Mouse (Mus musculus): ENCODE measurements at regions not wholly inside any gene's neighbourhood (a gene's known extent, or its start where the extent isn't known, plus 50 kb on each side); places are given as distances from the start of the nearest gene placed in this dataset.

DNA sequence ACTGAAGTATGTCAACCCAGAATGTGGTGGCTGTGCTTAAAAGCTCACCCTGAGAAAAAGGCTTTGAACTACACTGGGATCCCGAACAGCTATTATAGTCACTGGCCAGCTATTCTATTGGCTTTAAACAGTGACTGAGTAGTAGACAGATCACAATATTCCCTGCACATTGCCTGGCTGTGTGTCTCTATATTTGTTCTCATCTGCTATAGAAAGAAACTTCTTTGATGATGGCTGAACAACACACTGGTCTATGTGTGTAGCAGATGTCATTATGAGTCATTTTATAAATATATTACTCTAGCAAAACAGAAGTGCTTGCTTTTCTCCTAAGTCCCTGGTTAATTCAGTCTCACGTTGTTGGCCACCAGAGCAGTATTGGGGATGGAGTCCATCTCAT is 152.1 kb upstream of the Slco6d1 start:
- no peak for TF ChIP-seq CHD2 (IDR thresholded peaks at IDR 0.05; ENCODE audit: low read length)
- TF ChIP-seq CTCF (conservative IDR thresholded peaks at IDR 0.05 in 1 of 2, IDR thresholded peaks at IDR 0.05 in 1 of 2; ENCODE audit: low read depth in 2 of 2, low read length in 2 of 2): no peak
- no peak for TF ChIP-seq POLR2A (IDR thresholded peaks at IDR 0.05; ENCODE audit: low read depth, low read length)
- TF ChIP-seq IRF4 (IDR thresholded peaks at IDR 0.05; ENCODE audit: low read depth, low read length): no peak
- no peak for TF ChIP-seq USF1 (IDR thresholded peaks at IDR 0.05; ENCODE audit: low read depth, low read length)
- TF ChIP-seq ZKSCAN1 (IDR thresholded peaks at IDR 0.05; ENCODE audit: borderline replicate concordance, low read depth, low read length): no peak
- TF ChIP-seq MAZ (IDR thresholded peaks at IDR 0.05; ENCODE audit: low read depth, low read length): no peak
- TF ChIP-seq MAFK (IDR thresholded peaks at IDR 0.05; ENCODE audit: insufficient replicate concordance, low read length): no peak
- no peak for TF ChIP-seq TCF12 (IDR thresholded peaks at IDR 0.05; ENCODE audit: low read depth, low read length)
- TF ChIP-seq RCOR1 (conservative IDR thresholded peaks at IDR 0.05; ENCODE audit: low read depth, low read length): no peak
- TF ChIP-seq HCFC1 (IDR thresholded peaks at IDR 0.05; ENCODE audit: low read depth, low read length): no peak
- TF ChIP-seq USF2 (conservative IDR thresholded peaks at IDR 0.05; ENCODE audit: low read depth, low read length): no peak
